Mouse (Mus musculus) forebrain, embryonic 15.5 days (tissue): ENCODE results near the gene Ugt1a7c. TPM values are rescaled to one million over a fixed set of nuclear protein-coding genes. Genes with fewer than 3 reads are reported as not detected.
A peak's percentile ranks its signal among the peaks of the same experiment; 100 is the strongest.

ENCODE experiments used
- ATAC-seq: fragments of 200-750 bp; cut with Nextera tagmentation; replicated peaks from 2 replicates; pipeline ENCODE4 v1.8.0; 2017; ENCODE audit warnings: mild to moderate bottlenecking, moderate TSS enrichment, moderate library complexity
- H3K27ac ChIP-seq: fragments of 300-500 bp; sonication (generic); replicated peaks from 2 replicates; pipeline ENCODE4 v1.5.1; 2015; ENCODE audit warnings: mild to moderate bottlenecking, inconsistent platforms
- H3K27me3 ChIP-seq: fragments of 300-500 bp; sonication (generic); 2 replicates; pipeline ENCODE4 v1.6.1; 2015; ENCODE audit warnings: inconsistent platforms
- H3K36me3 ChIP-seq: fragments of 300-500 bp; sonication (generic); 2 replicates; pipeline ENCODE4 v1.6.1; 2015; ENCODE audit warnings: mild to moderate bottlenecking, inconsistent platforms
- H3K4me1 ChIP-seq: fragments of 300-500 bp; sonication (generic); 2 replicates; pipeline ENCODE4 v1.6.1; 2015; ENCODE audit warnings: inconsistent platforms
- H3K4me2 ChIP-seq: fragments of 300-500 bp; sonication (generic); replicated peaks from 2 replicates; pipeline ENCODE4 v1.6.1; 2015; ENCODE audit warnings: mild to moderate bottlenecking, inconsistent platforms
- H3K4me3 ChIP-seq: fragments of 300-500 bp; sonication (generic); 2 replicates; pipeline ENCODE4 v1.5.1; 2015; ENCODE audit warnings: mild to moderate bottlenecking, inconsistent platforms
- H3K9ac ChIP-seq: fragments of 300-500 bp; sonication (generic); replicated peaks from 2 replicates; pipeline ENCODE4 v1.6.1; 2015; ENCODE audit warnings: mild to moderate bottlenecking, inconsistent platforms
- H3K9me3 ChIP-seq: fragments of 300-500 bp; sonication (generic); 2 replicates; pipeline ENCODE4 v1.6.1; 2016; ENCODE audit warnings: inconsistent platforms
- WGBS: fragments of 180-500 bp; shearing (Covaris S2); methylation state at CpG from one replicate; pipeline ENCODE4 v1.1.7; 2015; ENCODE audit warnings: mixed read lengths; 5-methylcytosine and 5-hydroxymethylcytosine counted together
- polyA plus RNA-seq: library from polyadenylated mRNA; unstranded; fragments of >200 nt; fragmentation: Nextera tagmentation; extraction: Ambion mirVana; gene quantifications from 2 replicates; pipeline ENCODE4 v1.2.1, GENCODE M21; 2015

Ugt1a7c gene
- polyA plus RNA-seq, 1 experiment from 2014 or later: 0.60 TPM

GRCm38 (mm10) chr1:88240072-88240471 lies 145.2 kb downstream of the Ugt1a7c start:
- 74% methylated on average over 5 of the region's 5 CpGs for WGBS
- Histone ChIP-seq H3K27me3 (no peaks in the 10 kb centered on the region), H3K36me3 (no peaks in the 10 kb centered on the region), H3K4me2 (no peak overlapping the region), H3K4me1 (no peaks in the 10 kb centered on the region), H3K9ac (no peak overlapping the region), H3K9me3 (peaks cover 90% of the 10 kb centered on the region), H3K4me3 (no peak overlapping the region), H3K27ac (no peak overlapping the region)
- ATAC-seq: no peak

DNA sequence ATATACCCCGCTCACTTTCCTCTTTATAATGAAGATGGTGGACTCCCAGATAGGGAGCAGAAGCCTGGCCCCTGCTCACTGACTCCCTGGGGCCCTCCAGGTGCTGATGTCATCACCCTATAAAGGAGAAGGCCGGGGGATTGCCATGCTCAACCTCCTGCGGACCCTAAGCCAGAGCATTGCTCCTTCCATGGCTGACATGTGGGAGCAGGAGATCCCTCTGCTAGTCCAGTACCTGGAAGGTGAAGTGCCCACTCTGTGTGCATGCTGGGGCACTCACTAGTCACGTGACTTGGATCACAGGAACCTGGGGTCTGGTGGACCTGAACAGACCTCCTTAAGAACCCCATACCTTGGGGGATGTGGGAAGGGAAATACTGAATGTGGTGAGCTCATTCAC lies 145.7 kb downstream of the Ugt1a7c start:
- Histone ChIP-seq H3K9me3 (peaks cover 89% of the 10 kb centered on the region), H3K4me3 (no peak overlapping the region), H3K27ac (no peak overlapping the region), H3K27me3 (no peaks in the 10 kb centered on the region), H3K9ac (no peak overlapping the region), H3K4me2 (no peak overlapping the region), H3K4me1 (no peaks in the 10 kb centered on the region), H3K36me3 (no peaks in the 10 kb centered on the region)
- 72% methylated on average over 4 of the region's 4 CpGs for WGBS
- 0 out of 2 replicates have a peak, but pooled peaks have one; percentile 3 for ATAC-seq

DNA sequence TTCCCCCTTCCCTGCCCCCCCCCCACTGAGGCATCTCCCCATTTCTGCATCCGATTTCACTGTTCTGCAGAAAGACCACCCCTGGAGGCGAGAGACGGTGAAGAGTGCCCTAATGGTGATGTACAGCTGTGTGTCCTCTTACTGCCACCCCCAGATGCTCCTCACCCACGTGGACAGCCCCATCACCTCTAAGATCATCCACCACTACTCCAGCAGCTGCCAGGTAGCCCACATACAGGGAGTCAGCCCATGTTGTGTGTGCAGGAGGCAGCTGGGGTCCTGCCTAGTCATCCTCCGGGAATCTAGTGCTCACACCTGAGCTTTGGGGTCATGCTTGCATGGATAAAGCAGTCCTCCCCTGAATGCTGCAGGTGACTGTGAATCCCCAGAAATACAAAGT lies 149.0 kb downstream of the Ugt1a7c start:
- WGBS: 64% methylated on average over 5 of the region's 5 CpGs
- H3K4me1 ChIP-seq: no peaks in the 10 kb centered on the region
- H3K27me3 ChIP-seq: no peaks in the 10 kb centered on the region
- ATAC-seq: no peak
- peaks cover 85% of the 10 kb centered on the region for H3K9me3 ChIP-seq
- H3K36me3 ChIP-seq: no peaks in the 10 kb centered on the region
- H3K27ac ChIP-seq: no peak overlapping the region
- H3K4me2 ChIP-seq: no peak overlapping the region
- no peak overlapping the region for H3K4me3 ChIP-seq
- H3K9ac ChIP-seq: no peak overlapping the region

DNA sequence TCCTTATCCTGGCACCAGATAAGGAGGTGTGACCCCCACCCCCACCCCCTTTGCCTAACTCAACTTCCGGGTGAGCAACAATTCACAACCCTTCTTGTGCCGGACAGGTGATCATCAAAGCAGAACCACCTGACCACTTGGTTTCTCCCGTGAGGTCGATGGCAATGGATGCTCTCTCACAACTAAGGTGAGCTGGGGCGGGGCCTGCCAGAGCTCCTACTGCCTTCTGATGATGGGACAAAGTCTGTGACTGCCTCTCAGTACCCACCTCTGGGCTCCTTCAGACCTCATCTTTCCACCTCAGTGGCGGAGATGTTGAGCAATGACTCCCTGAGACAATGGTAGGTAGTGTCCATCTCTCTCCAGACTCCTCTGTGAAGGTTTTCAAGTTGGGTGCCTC lies 151.0 kb downstream of the Ugt1a7c start:
- H3K27me3 ChIP-seq: no peaks in the 10 kb centered on the region
- H3K36me3 ChIP-seq: no peaks in the 10 kb centered on the region
- peaks cover 85% of the 10 kb centered on the region for H3K9me3 ChIP-seq
- no peak overlapping the region for H3K9ac ChIP-seq
- no peak overlapping the region for H3K4me2 ChIP-seq
- WGBS: 82% methylated on average over 6 of the region's 6 CpGs
- H3K4me1 ChIP-seq: no peaks in the 10 kb centered on the region
- H3K4me3 ChIP-seq: no peak overlapping the region
- ATAC-seq: no peak
- no peak overlapping the region for H3K27ac ChIP-seq

GRCm38 (mm10) chr1:88246386-88246785 lies 151.5 kb downstream of the Ugt1a7c start:
- Histone ChIP-seq H3K27me3 (no peaks in the 10 kb centered on the region), H3K4me1 (no peaks in the 10 kb centered on the region), H3K36me3 (no peaks in the 10 kb centered on the region), H3K27ac (no peak overlapping the region), H3K9me3 (peaks cover 82% of the 10 kb centered on the region), H3K4me2 (no peak overlapping the region), H3K4me3 (no peak overlapping the region), H3K9ac (no peak overlapping the region)
- 42% methylated on average over 6 of the region's 6 CpGs for WGBS
- ATAC-seq: no peak

DNA sequence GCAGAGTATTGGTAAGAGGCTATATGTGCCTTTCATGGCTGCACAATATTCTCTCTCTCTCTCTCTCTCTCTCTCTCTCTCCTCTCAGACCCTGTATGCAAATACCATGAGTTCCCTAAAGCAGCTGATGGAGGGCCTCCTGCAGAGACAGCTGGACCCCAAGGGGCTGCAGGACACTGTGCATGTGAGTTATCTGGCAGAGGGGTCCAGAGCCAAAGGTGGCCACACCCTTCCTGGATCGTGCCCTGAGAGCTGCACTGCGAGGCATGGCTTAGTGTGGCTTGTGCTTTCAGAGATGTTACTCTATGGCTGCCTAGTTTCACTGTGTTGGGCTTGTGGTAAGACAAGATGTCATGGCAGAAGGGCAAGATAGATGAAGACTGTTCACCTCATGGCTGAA lies 152.8 kb downstream of the Ugt1a7c start:
- H3K27ac ChIP-seq: no peak overlapping the region
- H3K27me3 ChIP-seq: no peaks in the 10 kb centered on the region
- no peak for ATAC-seq
- H3K4me3 ChIP-seq: no peak overlapping the region
- no peaks in the 10 kb centered on the region for H3K36me3 ChIP-seq
- H3K4me1 ChIP-seq: no peaks in the 10 kb centered on the region
- no peak overlapping the region for H3K4me2 ChIP-seq
- no peak overlapping the region for H3K9ac ChIP-seq
- H3K9me3 ChIP-seq: peaks cover 78% of the 10 kb centered on the region
- WGBS: 58% methylated on average over 2 of the region's 2 CpGs

DNA sequence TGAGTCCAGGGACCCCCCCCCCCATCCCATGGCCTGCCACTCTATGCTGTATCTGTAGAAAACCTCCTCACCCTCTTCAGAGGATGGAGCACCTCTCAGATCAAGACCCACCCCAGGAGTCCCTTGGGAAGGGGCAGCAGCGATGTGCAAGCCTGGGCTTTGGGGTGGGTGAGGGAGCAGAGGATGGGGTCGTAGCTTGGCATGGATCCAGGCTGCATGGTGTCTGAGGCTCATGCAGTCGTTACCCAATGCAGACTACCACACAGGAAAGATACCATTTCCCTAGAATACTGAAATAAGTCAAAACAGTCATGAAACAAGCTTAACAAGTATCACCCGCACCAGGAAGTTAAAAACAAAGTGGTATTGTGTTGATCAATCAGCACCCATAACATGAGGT lies 153.8 kb downstream of the Ugt1a7c start:
- Histone ChIP-seq H3K9ac (no peak overlapping the region), H3K9me3 (peaks cover 74% of the 10 kb centered on the region), H3K27ac (no peak overlapping the region), H3K4me2 (no peak overlapping the region), H3K36me3 (no peaks in the 10 kb centered on the region), H3K4me1 (no peaks in the 10 kb centered on the region), H3K4me3 (no peak overlapping the region), H3K27me3 (no peaks in the 10 kb centered on the region)
- no peak for ATAC-seq
- WGBS: 71% methylated on average over 4 of the region's 4 CpGs

- H3K4me1 ChIP-seq: no peaks in the 10 kb centered on the region
- H3K27ac ChIP-seq: no peak overlapping the region
- H3K9ac ChIP-seq: no peak overlapping the region
- no peaks in the 10 kb centered on the region for H3K27me3 ChIP-seq
- H3K4me2 ChIP-seq: no peak overlapping the region
- no peak overlapping the region for H3K4me3 ChIP-seq
- WGBS: 78% methylated on average over 7 of the region's 7 CpGs
- no peak for ATAC-seq
- no peaks in the 10 kb centered on the region for H3K36me3 ChIP-seq
- H3K9me3 ChIP-seq: peaks cover 73% of the 10 kb centered on the region
Observed at GRCm38 (mm10) chr1:88249596-88249995, 154.7 kb downstream of the Ugt1a7c start.

DNA sequence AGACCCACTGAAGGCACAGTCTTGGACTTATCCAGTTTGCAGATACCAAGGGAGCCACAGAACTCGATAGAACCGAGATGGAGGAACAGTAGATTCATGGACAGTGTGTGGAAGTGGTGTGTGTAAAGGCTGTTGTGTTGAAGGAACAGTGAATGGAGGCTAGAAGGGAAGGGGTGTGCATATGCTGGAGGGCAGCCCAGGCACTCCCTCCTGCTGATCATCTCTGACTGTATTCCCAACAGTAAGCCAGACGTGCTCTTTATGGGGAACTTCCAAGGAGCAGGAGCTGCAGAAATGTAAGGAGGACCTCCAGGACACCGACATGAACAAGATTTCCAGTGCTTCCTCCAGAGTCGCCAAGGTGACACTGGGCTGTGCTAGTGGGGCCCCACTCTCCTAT lies 155.2 kb downstream of the Ugt1a7c start:
- no peak overlapping the region for H3K4me2 ChIP-seq
- ATAC-seq: no peak
- peaks cover 73% of the 10 kb centered on the region for H3K9me3 ChIP-seq
- 83% methylated on average over 5 of the region's 5 CpGs for WGBS
- no peak overlapping the region for H3K9ac ChIP-seq
- no peak overlapping the region for H3K4me3 ChIP-seq
- no peaks in the 10 kb centered on the region for H3K36me3 ChIP-seq
- H3K4me1 ChIP-seq: no peaks in the 10 kb centered on the region
- no peaks in the 10 kb centered on the region for H3K27me3 ChIP-seq
- no peak overlapping the region for H3K27ac ChIP-seq

GRCm38 (mm10) chr1:88253106-88253505 lies 158.2 kb downstream of the Ugt1a7c start:
- no peak for ATAC-seq
- no peak overlapping the region for H3K4me2 ChIP-seq

DNA sequence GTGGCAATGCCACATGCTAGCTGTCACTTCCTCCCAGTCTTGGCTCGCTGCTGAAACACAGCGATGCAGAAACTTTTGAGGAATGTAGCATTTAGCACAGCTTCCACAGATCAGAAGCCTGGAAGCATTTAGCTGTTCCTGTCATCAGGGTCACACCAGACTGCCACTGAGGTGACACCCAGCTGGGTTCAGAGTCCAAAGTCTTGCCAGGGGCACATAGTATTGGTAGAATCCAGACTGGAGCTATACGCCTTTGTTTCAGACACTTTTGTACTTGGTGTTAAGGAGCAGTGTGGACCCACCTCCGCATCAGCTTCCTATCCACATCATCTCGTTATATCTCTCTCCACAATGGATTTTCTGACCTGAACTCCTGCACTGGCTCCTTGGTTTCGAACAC lies 158.7 kb downstream of the Ugt1a7c start:
- H3K4me2 ChIP-seq: no peak overlapping the region
- H3K4me3 ChIP-seq: no peak overlapping the region
- H3K36me3 ChIP-seq: no peaks in the 10 kb centered on the region
- peaks cover 65% of the 10 kb centered on the region for H3K9me3 ChIP-seq
- ATAC-seq: no peak
- WGBS: 71% methylated on average over 6 of the region's 6 CpGs
- no peaks in the 10 kb centered on the region for H3K4me1 ChIP-seq
- no peak overlapping the region for H3K9ac ChIP-seq
- no peaks in the 10 kb centered on the region for H3K27me3 ChIP-seq
- H3K27ac ChIP-seq: no peak overlapping the region

More at GRCm38 (mm10) chr1:88253106-88253505, 158.2 kb downstream of the Ugt1a7c start:
- 78% methylated on average over 8 of the region's 8 CpGs for WGBS
- H3K27ac ChIP-seq: no peak overlapping the region
- H3K9ac ChIP-seq: no peak overlapping the region
- H3K4me3 ChIP-seq: no peak overlapping the region
- no peaks in the 10 kb centered on the region for H3K4me1 ChIP-seq
- H3K9me3 ChIP-seq: peaks cover 67% of the 10 kb centered on the region
- no peaks in the 10 kb centered on the region for H3K36me3 ChIP-seq
- H3K27me3 ChIP-seq: no peaks in the 10 kb centered on the region

GRCm38 (mm10) chr1:88254793-88255465 lies 160.1 kb downstream of the Ugt1a7c start:
- no peak overlapping the region for H3K9ac ChIP-seq

DNA sequence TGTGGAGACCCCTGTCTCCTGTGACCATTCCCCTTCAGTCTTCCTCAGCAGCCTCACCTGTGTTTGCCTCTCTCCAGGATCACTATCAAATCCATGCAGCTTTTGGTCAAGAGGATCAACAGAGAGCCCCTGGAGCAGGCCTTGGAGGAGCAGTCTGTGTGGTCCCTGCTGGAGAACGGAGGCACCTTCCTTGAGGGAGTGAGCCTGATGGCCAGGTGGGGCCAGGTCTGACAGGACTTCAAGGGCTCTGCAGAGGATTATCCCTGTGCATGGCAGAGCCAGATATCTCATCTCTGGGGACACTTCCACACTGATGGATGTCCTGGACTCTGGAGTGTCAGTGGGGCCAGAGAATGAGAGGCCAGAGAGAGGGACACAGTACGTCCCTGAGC lies 160.6 kb downstream of the Ugt1a7c start:
- no peak for ATAC-seq
- H3K27ac ChIP-seq: no peak overlapping the region
- no peak overlapping the region for H3K4me2 ChIP-seq
- H3K4me3 ChIP-seq: no peak overlapping the region
- WGBS: 61% methylated on average over 2 of the region's 2 CpGs
- no peaks in the 10 kb centered on the region for H3K27me3 ChIP-seq
- H3K9me3 ChIP-seq: peaks cover 48% of the 10 kb centered on the region
- no peak overlapping the region for H3K9ac ChIP-seq
- H3K4me1 ChIP-seq: no peaks in the 10 kb centered on the region
- peaks cover 8% of the 10 kb centered on the region; the same call in 1 of the 2 replicates for H3K36me3 ChIP-seq

More at GRCm38 (mm10) chr1:88254793-88255465, 160.1 kb downstream of the Ugt1a7c start:
- WGBS: 90% methylated on average over 12 of the region's 12 CpGs
- peaks cover 53% of the 10 kb centered on the region for H3K9me3 ChIP-seq
- no peak for ATAC-seq
- no peaks in the 10 kb centered on the region for H3K4me1 ChIP-seq
- no peak overlapping the region for H3K27ac ChIP-seq
- no peak overlapping the region for H3K4me3 ChIP-seq
- H3K27me3 ChIP-seq: no peaks in the 10 kb centered on the region
- no peak overlapping the region for H3K4me2 ChIP-seq
- 0 out of 2 replicates have a peak, but pooled peaks cover 4% of the 10 kb centered on the region for H3K36me3 ChIP-seq
